Mouse (Mus musculus): ENCODE data around the gene Pitpnc1. TPM values are rescaled to one million over a fixed set of nuclear protein-coding genes. Genes with fewer than 3 reads are reported as not detected.

Pitpnc1 gene
- total and polyA plus RNA-seq, 2 experiments from 2014 or later, result 27.9 to 29.2 TPM

DNA sequence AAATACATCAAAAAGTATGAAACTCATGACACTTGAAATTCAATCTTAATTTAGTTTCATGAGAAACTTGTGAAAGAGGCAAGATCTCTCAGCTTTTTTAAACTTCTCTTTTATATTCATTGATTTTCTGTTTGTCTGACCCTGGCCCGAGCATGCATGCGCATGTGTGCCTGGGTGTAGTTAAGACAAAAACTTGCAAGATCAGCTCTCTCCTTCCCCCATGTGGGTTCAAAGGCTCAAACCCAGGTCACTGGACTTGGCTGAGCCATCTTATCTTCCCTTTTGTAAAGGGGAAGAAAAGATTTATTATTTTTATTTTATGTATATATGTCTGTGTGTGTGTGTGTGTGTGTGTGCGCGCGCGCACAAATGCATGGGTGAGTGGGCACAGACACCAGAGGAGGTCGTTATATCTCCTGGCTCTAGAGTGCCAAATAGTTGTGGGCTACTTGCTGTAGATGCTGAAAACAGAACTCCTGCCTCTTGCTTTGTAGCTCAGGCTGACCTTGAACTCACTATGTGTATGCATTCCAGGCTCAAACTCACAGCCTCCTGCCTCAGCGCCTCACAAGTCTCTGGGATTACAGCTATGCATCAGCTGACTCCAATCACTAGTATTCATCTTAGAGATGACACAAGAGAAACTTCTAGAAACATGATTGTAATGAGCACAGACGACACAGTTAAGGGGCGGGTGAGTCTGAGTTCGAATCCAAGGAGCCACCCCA lies 64.7 kb downstream of the Pitpnc1 start:
- Histone ChIP-seq H3K27me3 (ENCODE audit: control insufficient read depth, insufficient read depth, low read length) (no peaks in the 10 kb centered on the region), H3K4me3 (ENCODE audit: low read depth, low read length) (no peak overlapping the region), H3K4me2 (ENCODE audit: low read depth, low read length) (no peak overlapping the region), H3K9ac (replicated peaks; ENCODE audit: low read depth, low read length) (no peak overlapping the region), H3K9me3 (replicated peaks; ENCODE audit: control insufficient read depth, low read length) (no peaks in the 10 kb centered on the region), H3K4me1 (ENCODE audit: control insufficient read depth, insufficient read depth) (no peaks in the 10 kb centered on the region), H3K27ac (ENCODE audit: low read depth) (no peak overlapping the region), H3K36me3 (replicated peaks; ENCODE audit: control insufficient read depth, insufficient read depth, low read length) (no peaks in the 10 kb centered on the region)
- DNase-seq (ENCODE audit: low spot score), result no peak
- WGBS, result 95% methylated on average over 11 of the region's 11 CpGs
- ATAC-seq (ENCODE audit: insufficient read depth, low read depth), result no peak
- TF ChIP-seq EP300 (IDR thresholded peaks at IDR 0.05; ENCODE audit: low read depth) (no peak), CTCF (IDR thresholded peaks at IDR 0.05; ENCODE audit: low read depth) (no peak)

DNA sequence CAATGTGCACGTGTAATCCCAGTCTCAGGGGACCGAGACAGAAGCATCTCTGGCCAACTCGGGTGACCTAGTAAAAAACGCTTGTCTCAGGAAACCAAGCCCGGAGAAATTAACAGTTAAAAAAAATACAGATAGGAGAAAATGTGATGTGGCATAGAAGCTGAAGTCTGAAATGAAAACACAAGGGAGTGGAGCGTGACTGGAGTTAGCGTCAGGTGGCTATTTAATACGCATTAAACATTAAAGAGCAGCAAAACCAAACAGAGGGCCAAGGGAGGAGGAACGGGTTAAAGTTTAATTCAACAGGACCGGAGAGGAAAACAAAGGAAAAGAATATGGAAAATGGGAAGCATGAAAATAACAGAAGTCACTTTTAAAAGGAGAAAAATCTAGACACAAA lies 67.2 kb downstream of the Pitpnc1 start:
- DNase-seq (ENCODE audit: low spot score) (no peak), ATAC-seq (ENCODE audit: insufficient read depth, low read depth) (no peak)
- no peak overlapping the region for H3K9ac ChIP-seq (replicated peaks; ENCODE audit: low read depth, low read length)
- no peak overlapping the region for H3K4me2 ChIP-seq (ENCODE audit: low read depth, low read length)
- no peak overlapping the region for H3K27ac ChIP-seq (ENCODE audit: low read depth)
- no peaks in the 10 kb centered on the region for H3K36me3 ChIP-seq (replicated peaks; ENCODE audit: control insufficient read depth, insufficient read depth, low read length)
- H3K27me3 ChIP-seq (ENCODE audit: control insufficient read depth, insufficient read depth, low read length), result no peaks in the 10 kb centered on the region
- 75% methylated on average over 10 of the region's 10 CpGs for WGBS
- no peaks in the 10 kb centered on the region for H3K4me1 ChIP-seq (ENCODE audit: control insufficient read depth, insufficient read depth)
- H3K4me3 ChIP-seq (ENCODE audit: low read depth, low read length), result no peak overlapping the region
- TF ChIP-seq CTCF (IDR thresholded peaks at IDR 0.05; ENCODE audit: low read depth), result no peak
- no peak for TF ChIP-seq EP300 (IDR thresholded peaks at IDR 0.05; ENCODE audit: low read depth)
- H3K9me3 ChIP-seq (replicated peaks; ENCODE audit: control insufficient read depth, low read length), result no peaks in the 10 kb centered on the region

GRCm38 (mm10) chr11:107401839-107402590 lies 68.5 kb downstream of the Pitpnc1 start:
- Histone ChIP-seq H3K27ac (ENCODE audit: low read depth) (no peak overlapping the region), H3K4me1 (ENCODE audit: control insufficient read depth, insufficient read depth) (peaks cover 8% of the 10 kb centered on the region; the same call in 1 of the 2 replicates), H3K36me3 (replicated peaks; ENCODE audit: control insufficient read depth, insufficient read depth, low read length) (no peaks in the 10 kb centered on the region), H3K9me3 (replicated peaks; ENCODE audit: control insufficient read depth, low read length) (no peaks in the 10 kb centered on the region), H3K9ac (replicated peaks; ENCODE audit: low read depth, low read length) (no peak overlapping the region), H3K4me3 (ENCODE audit: low read depth, low read length) (no peak overlapping the region), H3K27me3 (ENCODE audit: control insufficient read depth, insufficient read depth, low read length) (no peaks in the 10 kb centered on the region), H3K4me2 (ENCODE audit: low read depth, low read length) (no peak overlapping the region)
- ATAC-seq (ENCODE audit: insufficient read depth, low read depth) (no peak), DNase-seq (ENCODE audit: low spot score) (no peak)
- TF ChIP-seq EP300 (IDR thresholded peaks at IDR 0.05; ENCODE audit: low read depth) (no peak), CTCF (IDR thresholded peaks at IDR 0.05; ENCODE audit: low read depth) (peak; percentile 13; the same call in 1 of the 2 replicates)
- WGBS, result 92% methylated on average over 5 of the region's 5 CpGs

DNA sequence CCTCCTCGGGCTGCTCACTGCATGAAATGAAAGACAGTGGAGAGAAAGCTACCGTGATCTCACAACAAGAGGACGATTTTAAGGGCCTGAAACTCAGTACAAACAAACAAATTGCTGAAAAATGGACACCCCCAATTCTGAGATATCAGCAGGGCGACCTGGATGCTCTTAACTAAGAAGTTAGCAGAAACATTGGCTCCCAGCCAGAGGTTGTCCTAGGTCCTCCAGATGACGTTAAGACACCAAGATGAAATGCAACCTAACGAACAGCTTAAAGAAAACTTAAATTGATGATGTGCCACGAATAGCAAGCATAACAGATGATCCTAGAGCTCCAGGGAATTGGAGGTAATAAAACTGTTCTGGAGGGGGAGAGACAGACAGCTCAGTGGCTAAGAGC lies 69.7 kb downstream of the Pitpnc1 start:
- TF ChIP-seq EP300 (IDR thresholded peaks at IDR 0.05; ENCODE audit: low read depth) (no peak), CTCF (IDR thresholded peaks at IDR 0.05; ENCODE audit: low read depth) (no peak)
- Histone ChIP-seq H3K4me1 (ENCODE audit: control insufficient read depth, insufficient read depth) (peaks cover 8% of the 10 kb centered on the region; the same call in 1 of the 2 replicates), H3K36me3 (replicated peaks; ENCODE audit: control insufficient read depth, insufficient read depth, low read length) (no peaks in the 10 kb centered on the region), H3K4me3 (ENCODE audit: low read depth, low read length) (no peak overlapping the region), H3K27ac (ENCODE audit: low read depth) (no peak overlapping the region), H3K9ac (replicated peaks; ENCODE audit: low read depth, low read length) (no peak overlapping the region), H3K4me2 (ENCODE audit: low read depth, low read length) (no peak overlapping the region), H3K9me3 (replicated peaks; ENCODE audit: control insufficient read depth, low read length) (no peaks in the 10 kb centered on the region), H3K27me3 (ENCODE audit: control insufficient read depth, insufficient read depth, low read length) (no peaks in the 10 kb centered on the region)
- DNase-seq (ENCODE audit: low spot score) (no peak), ATAC-seq (ENCODE audit: insufficient read depth, low read depth) (no peak)
- 64% methylated on average over 7 of the region's 7 CpGs for WGBS

- Histone ChIP-seq H3K27ac (ENCODE audit: low read depth) (no peak overlapping the region), H3K4me1 (ENCODE audit: control insufficient read depth, insufficient read depth) (peaks cover 8% of the 10 kb centered on the region; the same call in 1 of the 2 replicates), H3K36me3 (replicated peaks; ENCODE audit: control insufficient read depth, insufficient read depth, low read length) (no peaks in the 10 kb centered on the region), H3K4me3 (ENCODE audit: low read depth, low read length) (no peak overlapping the region), H3K4me2 (ENCODE audit: low read depth, low read length) (no peak overlapping the region), H3K9ac (replicated peaks; ENCODE audit: low read depth, low read length) (no peak overlapping the region), H3K9me3 (replicated peaks; ENCODE audit: control insufficient read depth, low read length) (no peaks in the 10 kb centered on the region), H3K27me3 (ENCODE audit: control insufficient read depth, insufficient read depth, low read length) (no peaks in the 10 kb centered on the region)
- ATAC-seq (ENCODE audit: insufficient read depth, low read depth) (no peak), DNase-seq (ENCODE audit: low spot score) (no peak)
- TF ChIP-seq CTCF (IDR thresholded peaks at IDR 0.05; ENCODE audit: low read depth) (no peak), EP300 (IDR thresholded peaks at IDR 0.05; ENCODE audit: low read depth) (no peak)
- WGBS, result 81% methylated on average over 10 of the region's 10 CpGs
Measured at GRCm38 (mm10) chr11:107400005-107400404, 70.5 kb downstream of the Pitpnc1 start.
